In the genomic region with DNA sequence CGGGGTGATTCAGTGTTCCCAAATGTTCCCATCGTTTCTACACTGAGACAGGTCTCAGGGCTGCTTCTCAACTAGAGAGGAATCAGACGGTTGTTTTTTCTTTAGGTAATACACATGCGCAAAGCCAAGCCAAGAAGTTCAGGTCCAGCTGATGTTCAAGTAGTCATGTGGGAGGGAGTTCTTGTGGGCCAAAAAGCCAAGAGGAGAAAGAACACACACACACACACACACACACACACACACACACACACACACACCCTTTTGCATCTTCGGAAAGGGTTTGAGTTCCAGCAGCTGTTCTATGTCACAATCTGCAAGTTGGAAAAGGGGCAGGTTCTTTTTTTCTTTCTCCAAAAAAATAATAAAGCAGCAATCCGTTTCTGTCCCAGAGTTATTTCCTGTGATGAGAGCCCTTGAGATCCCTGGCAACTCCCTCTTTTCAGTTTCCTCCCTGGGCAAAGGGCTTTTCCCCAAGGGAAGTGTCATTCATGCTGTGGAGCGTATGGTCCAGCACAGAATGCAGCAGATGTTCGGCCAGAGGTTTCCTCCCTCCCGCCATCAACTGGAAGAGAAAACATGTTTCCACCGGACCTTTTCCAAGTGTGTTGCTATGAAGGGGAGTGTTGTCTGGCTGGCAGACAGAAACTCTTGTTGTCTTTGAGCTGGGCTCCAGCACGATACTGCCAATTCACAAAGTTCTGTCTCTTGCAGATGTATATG, we compare ENCODE assay signal across 8 mouse cellular contexts. TPM values are rescaled to one million over a fixed set of nuclear protein-coding genes. Genes with fewer than 3 reads are reported as not detected.
DNase-seq lines count a peak whose midpoint lies in the region; ATAC-seq and TF ChIP-seq lines count a peak whose summit lies in the region.

No protein-coding gene starts in this region.

- no peak overlapping the region for H3K9ac ChIP-seq in kidney, embryonic 15.5 days
- no peak overlapping the region for H3K9ac ChIP-seq in midbrain, embryonic 11.5 days (ENCODE audit: low read length)

- DNase-seq in left cerebral cortex, adult 2 months (ENCODE audit: extremely low spot score in 1 of 2, low spot score in 2 of 2): no peak
- no peak for DNase-seq in left cerebral cortex, adult 18-20 months (ENCODE audit: low spot score in 2 of 2)
- peak; percentile 89 for DNase-seq in heart, adult 8-10 months (ENCODE audit: low spot score)
- peak; percentile 54 for DNase-seq in mesoderm, embryonic 11.5 days (ENCODE audit: low read depth, low spot score)
- DNase-seq in midbrain, embryonic 11.5 days (ENCODE audit: low spot score, missing footprints): no peak
- DNase-seq in layer of hippocampus, adult 8-10 months (ENCODE audit: low spot score in 2 of 2): no peak
- no peak for DNase-seq in Muller cell, postnatal 12 days (ENCODE audit: inconsistent ontology term)

- intact Hi-C loops in left cerebral cortex, adult 2 months (cut with DNase I): no loop called here

- 0 out of 2 replicates have a peak overlapping the region, but pooled peaks have one; percentile 19 for H3K27ac ChIP-seq in left cerebral cortex, adult 2 months
- peak overlapping the region; percentile 90 for H3K27ac ChIP-seq in kidney, embryonic 15.5 days
- H3K27ac ChIP-seq in midbrain, embryonic 11.5 days (ENCODE audit: low read depth, low read length): no peak overlapping the region

- no peak for TF ChIP-seq CTCF in left cerebral cortex, adult 2 months (IDR thresholded peaks at IDR 0.05)

- no peaks in the 10 kb centered on the region for H3K36me3 ChIP-seq in kidney, embryonic 15.5 days
- no peaks in the 10 kb centered on the region for H3K36me3 ChIP-seq in midbrain, embryonic 11.5 days (ENCODE audit: control insufficient read depth, insufficient read depth, low read length)

- ATAC-seq in kidney, embryonic 15.5 days (replicated peaks; ENCODE audit: low FRiP score): peak; percentile 88
- no peak for ATAC-seq in midbrain, embryonic 11.5 days (ENCODE audit: low FRiP score)

- H3K4me2 ChIP-seq in kidney, embryonic 15.5 days: peak overlapping the region; percentile 50
- H3K4me2 ChIP-seq in midbrain, embryonic 11.5 days: no peak overlapping the region

- 16% methylated on average over 11 of the region's 11 CpGs for WGBS in kidney, embryonic 15.5 days
- 59% methylated on average over 11 of the region's 11 CpGs for WGBS in midbrain, embryonic 11.5 days

- H3K4me3 ChIP-seq in left cerebral cortex, adult 2 months: no peak overlapping the region
- H3K4me3 ChIP-seq in kidney, embryonic 15.5 days (replicated peaks): peak overlapping the region; percentile 10
- H3K4me3 ChIP-seq in midbrain, embryonic 11.5 days (ENCODE audit: low read depth, low read length): no peak overlapping the region

- peaks cover 41% of the 10 kb centered on the region for H3K4me1 ChIP-seq in kidney, embryonic 15.5 days
- peaks cover 2% of the 10 kb centered on the region; the same call in 1 of the 2 replicates for H3K4me1 ChIP-seq in midbrain, embryonic 11.5 days (ENCODE audit: control insufficient read depth, insufficient read depth, low read length)

- H3K27me3 ChIP-seq in kidney, embryonic 15.5 days: no peaks in the 10 kb centered on the region
- no peaks in the 10 kb centered on the region; the same call in 1 of the 2 replicates for H3K27me3 ChIP-seq in midbrain, embryonic 11.5 days (ENCODE audit: control insufficient read depth, insufficient read depth, low read length)

- H3K9me3 ChIP-seq in kidney, embryonic 15.5 days (replicated peaks): no peaks in the 10 kb centered on the region
- no peaks in the 10 kb centered on the region for H3K9me3 ChIP-seq in midbrain, embryonic 11.5 days (ENCODE audit: control insufficient read depth, low read length)

RNA-seq across cellular contexts. Expression of a gene that starts 10.7 kb away (rescaled TPM):
- 10 to 100 TPM in 1 of 2 experiments, 1 to 10 TPM in 1; 7.8 to 11.2 TPM for total RNA-seq in left cerebral cortex, adult 2 months (2021)
- 1 to 10 TPM; 8.7 to 9.8 TPM for total RNA-seq in left cerebral cortex, adult 18-20 months (2021)
- 10 to 100 TPM; 38.1 to 53.7 (median 46.6) TPM for total RNA-seq in heart, adult 8-10 months (2022)
- 66.0 and 68.4 TPM in 2 replicates for polyA plus RNA-seq in kidney, embryonic 15.5 days (2015; fragmentation: Nextera tagmentation; extraction: Ambion mirVana)
- 21.7 and 22.9 TPM in 2 replicates for polyA plus RNA-seq in midbrain, embryonic 11.5 days (2014; fragmentation: Nextera tagmentation; extraction: Ambion mirVana)
- total RNA-seq in layer of hippocampus, adult 8-10 months (2022): 10 to 100 TPM; 11.1 to 12.9 (median 11.9) TPM

Comparison
In these comparisons a context has a peak if more than half of its experiments do, and no peak if none do; other contexts are left out.
1. DNase-seq: peak in heart, adult 8-10 months (single experiment) and mesoderm, embryonic 11.5 days (single experiment); none in left cerebral cortex, adult 2 months (0 of 2), left cerebral cortex, adult 18-20 months (0 of 2), midbrain, embryonic 11.5 days (single experiment), layer of hippocampus, adult 8-10 months (0 of 2) and Muller cell, postnatal 12 days (single experiment).